Mouse (Mus musculus): Measurements from ENCODE around the gene Msi2.

The Msi2 gene

DNA sequence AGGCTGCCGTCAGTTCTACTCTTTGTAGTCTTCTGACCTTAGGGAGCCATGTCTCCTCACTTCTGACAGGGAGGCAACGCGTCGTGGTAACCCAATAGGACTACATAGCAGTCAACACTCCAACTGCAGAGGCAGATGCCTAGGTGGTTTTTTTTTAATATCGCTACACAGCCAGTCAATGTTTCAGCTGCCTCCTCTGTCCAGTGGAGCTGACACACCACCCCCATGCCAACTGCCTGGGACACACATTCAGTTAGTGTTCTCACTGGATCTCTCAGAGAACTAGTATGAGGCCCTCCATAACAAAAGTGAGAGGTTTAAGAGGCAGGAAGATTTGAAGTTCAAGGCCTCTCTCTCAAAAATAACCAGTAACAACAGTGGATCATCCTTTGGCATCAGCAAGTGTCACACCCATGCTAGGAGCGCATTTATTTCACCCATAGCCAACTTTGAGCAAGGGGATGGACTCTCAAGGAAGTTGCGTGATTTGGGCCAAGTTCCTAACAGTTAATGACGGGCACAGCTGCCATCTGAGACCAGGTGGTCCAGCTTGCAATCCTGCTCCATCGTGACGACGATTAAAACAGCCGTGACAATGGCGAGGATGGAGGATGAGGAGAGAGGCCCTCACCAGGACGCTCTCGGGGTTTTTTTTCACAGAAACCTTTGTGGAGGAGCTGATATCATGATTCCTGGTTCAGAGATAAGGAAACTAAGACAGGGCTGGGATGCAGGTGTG lies 8.3 kb downstream of the Msi2 start:
- no peak for DNase-seq

DNA sequence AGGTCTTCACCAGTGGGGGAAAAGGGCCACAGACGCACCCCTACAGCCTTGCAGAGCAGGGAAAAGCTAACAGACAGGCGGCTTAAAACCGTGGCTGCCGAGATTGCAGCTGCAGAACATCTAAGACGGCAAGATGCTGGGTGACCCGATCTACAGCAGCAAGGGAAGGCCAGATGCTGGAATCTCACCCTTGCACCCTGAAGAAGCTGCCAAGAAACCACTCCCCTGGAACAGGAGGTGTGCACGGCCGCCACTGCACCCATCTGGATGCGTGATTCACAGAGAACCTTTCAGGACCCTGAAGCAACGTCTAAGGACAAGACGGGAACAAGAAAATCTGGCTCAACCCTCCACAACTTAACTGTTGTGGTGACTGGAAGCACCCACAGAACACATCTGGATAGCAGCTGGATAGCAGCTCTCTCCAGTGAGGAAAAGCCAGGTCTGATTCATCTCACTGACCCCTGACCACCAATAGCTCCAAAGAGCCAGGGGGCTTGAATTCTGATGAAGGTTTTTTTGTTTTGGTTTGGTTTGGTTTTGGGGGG lies 11.0 kb downstream of the Msi2 start:
- no peak for DNase-seq

- DNase-seq: no peak
Observed at GRCm38 (mm10) chr11:88704688-88705087, 13.6 kb downstream of the Msi2 start.

GRCm38 (mm10) chr11:88703220-88703619 lies 15.1 kb downstream of the Msi2 start:
- no peak for DNase-seq

- no peak for DNase-seq
Observed at GRCm38 (mm10) chr11:88701976-88702659, 16.2 kb downstream of the Msi2 start.

DNA sequence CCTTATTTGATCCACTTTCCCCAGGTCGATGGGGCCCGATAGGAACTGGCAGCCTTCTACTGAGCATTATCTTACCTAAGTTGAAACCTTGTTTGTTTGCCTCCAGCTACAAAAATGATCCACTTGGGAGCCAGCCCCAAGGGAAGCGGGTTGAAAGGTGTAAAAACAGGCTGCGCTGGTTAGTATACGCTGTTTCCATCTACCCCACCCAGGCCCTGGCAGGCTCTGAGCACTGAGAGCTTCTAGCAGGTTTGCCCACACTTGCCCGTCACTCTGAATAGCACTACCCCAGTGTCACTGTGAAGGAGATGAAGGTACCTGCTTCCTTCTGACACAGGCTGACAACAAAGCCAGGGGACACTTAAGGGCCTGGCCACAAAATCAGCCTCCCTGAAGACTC lies 17.3 kb downstream of the Msi2 start:
- DNase-seq: no peak

DNA sequence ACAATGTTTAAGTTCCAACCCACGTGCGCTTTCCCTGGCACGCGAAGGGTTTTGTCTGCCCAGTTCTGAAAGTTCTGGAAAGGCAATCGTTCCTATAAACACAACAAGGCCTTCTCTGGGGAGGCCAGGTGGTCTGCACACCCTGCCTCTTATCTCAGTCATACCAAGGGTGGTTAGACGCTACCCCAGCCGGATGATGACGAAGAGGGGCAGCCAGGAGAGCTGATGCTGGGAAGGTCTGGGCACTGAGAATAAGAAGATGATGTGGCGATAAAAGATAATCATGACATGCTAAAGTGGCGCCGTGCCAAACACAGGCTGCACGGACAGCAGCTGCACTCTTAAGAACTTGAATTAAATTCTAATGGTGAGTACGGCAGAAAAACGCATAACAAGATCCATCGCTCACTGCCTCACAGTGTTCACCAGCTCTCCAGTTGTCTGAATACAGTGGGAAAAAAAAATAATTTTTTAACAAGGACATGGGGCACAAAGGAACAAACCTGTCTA lies 18.1 kb downstream of the Msi2 start:
- no peak for DNase-seq

- no peak for DNase-seq
Observed at GRCm38 (mm10) chr11:88693905-88694893, 24.1 kb downstream of the Msi2 start.

- DNase-seq: no peak
Observed at GRCm38 (mm10) chr11:88693002-88693769, 25.1 kb downstream of the Msi2 start.

GRCm38 (mm10) chr11:88692374-88692773 lies 25.9 kb downstream of the Msi2 start:
- no peak for DNase-seq

GRCm38 (mm10) chr11:88690556-88691287 lies 27.6 kb downstream of the Msi2 start:
- DNase-seq: no peak

DNA sequence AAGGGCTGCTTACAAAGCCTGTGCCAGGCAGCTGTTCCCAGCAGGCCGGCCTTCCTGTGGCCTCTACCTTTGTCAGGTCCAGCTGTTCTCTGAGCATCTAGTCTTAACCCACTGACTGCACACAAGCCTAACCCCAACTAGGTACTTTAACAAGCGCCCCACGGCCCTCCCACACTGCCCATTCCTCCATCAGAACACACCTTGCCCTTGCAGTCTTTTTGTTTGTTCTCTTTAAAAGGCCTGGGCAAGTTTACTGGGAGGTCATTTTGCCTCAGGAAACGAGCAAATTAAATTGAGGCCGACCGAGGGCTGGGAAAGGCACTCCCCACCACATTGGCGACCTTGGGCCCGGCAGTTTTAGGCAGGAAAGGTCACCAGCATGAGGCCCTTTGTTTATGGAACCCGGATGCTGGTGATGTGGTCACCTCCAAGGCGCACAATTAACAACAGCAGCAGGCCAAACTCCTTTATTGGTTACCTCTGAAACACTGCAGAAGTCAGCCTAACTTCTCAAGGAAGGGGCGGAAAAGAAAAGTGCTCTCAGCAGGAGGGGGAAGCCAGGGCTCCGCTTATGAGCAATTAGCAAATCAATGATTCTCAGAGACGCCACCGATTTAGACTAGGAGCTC lies 28.4 kb downstream of the Msi2 start:
- DNase-seq: no peak

DNA sequence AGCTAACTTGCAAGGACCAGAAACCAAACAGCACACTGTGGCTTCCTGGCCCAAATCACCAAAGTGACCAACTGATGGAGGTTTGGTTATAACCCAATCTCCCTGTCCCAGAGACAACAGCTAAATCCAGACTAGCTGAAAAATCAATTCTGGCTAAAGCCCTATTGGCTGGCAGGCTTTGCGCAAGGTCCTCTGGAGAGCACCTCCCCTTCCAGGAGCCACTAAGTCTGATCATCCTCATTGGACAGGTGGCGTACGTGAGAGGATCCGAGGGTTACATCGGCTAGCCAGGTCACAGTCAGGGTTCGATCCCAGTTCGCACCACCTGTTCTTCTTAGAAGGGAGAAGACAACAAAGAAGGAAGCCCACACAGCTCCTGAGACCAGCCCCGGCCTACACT lies 29.7 kb downstream of the Msi2 start:
- DNase-seq: no peak

- DNase-seq: no peak
Observed at GRCm38 (mm10) chr11:88687711-88688110, 30.6 kb downstream of the Msi2 start.

DNA sequence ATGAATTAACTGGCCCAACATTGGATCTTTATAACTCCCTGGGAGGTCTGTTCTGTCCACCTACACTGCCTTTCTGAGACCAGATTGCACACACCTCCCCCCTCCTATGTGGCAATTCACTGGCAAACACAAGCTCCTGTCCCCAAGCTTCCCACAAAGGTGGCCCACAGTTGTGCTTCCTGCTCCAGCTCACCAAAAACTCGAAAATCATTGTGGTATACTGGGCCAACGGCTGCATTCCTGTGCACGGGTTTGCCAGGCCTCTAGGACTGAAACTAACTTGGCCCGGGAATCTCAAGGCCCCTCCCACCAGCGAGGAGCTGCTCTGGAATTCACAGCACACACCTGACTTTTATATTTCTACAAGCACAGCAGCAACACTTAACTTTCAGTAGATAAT lies 31.3 kb downstream of the Msi2 start:
- no peak for DNase-seq

- no peak for DNase-seq
Observed at GRCm38 (mm10) chr11:88686061-88686460, 32.3 kb downstream of the Msi2 start.

GRCm38 (mm10) chr11:88683026-88683770 lies 35.1 kb downstream of the Msi2 start:
- no peak for DNase-seq

- no peak for DNase-seq
Observed at GRCm38 (mm10) chr11:88677350-88677749, 41.0 kb downstream of the Msi2 start.

DNA sequence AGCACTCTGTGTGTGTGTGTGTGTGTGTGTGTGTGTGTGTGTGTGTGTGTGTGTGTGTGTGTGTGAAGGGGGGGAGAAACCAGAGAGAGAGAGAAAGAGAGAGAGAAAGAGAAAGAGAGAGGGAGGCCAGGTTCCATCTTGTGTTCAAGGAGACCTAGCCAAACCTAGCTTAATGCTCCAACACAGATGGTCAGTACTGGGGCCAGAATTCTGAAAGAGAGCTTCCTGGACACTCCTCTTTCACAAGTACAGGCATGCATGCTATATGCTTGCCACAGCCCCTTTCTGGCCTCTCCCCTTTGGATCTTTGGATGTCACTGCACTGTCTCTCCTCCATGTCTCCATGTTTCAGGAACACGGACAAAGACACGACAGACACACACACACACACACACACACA lies 41.7 kb downstream of the Msi2 start:
- DNase-seq: no peak
